Mouse (Mus musculus): ENCODE data around the gene Bsdc1. TPM values are rescaled to one million over a fixed set of nuclear protein-coding genes. Genes with fewer than 3 reads are reported as not detected.

Gene Bsdc1
- polyA plus RNA-seq, 1 experiment: 35.7 TPM

DNA sequence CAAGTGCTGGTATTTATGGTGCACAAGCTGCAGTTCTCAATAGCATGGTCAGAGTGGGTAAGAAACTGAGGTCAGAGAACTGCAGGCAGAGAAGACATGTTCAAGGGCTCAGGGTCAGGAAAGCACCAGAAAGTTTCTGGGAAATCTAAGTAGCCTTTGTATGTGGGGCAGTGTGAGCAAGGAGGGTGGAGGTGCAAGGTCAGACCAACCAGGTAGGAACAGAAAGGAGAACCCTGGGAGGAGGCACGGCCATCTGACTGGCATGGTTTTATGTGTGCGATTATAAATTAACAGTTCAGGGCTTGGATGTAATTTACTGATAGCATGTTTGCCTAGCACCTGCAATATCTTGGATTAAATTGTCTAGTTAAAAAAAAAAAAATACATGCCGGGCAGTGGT is 1.7 kb upstream of the Bsdc1 start:
- Histone ChIP-seq H3K27ac (replicated peaks; ENCODE audit: low read depth, low read length) (no peak overlapping the region), H3K4me1 (ENCODE audit: control insufficient read depth, insufficient read depth, insufficient read length, low read length) (peaks cover 5% of the 10 kb centered on the region), H3K4me3 (ENCODE audit: insufficient read depth, low read depth, low read length) (no peak overlapping the region)

DNA sequence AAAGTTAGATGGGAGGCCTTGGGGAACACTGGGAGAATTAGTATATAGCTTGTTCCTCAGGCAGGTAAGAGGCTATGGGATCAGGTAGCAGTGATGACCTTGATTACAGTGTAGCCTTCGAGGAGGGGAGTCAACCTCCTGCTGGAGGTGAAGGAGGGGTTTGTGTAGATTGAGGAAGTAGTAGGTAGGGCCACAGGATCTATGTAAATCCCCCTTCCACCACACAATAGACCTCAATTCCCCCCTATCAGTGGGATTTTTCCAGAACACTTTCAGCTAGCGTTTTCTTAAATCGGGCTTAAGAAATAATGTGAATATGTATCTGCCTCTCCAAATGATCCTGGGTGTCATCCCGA is 576 bp upstream of the Bsdc1 start:
- Histone ChIP-seq H3K4me1 (ENCODE audit: control insufficient read depth, insufficient read depth, insufficient read length, low read length) (peaks cover 5% of the 10 kb centered on the region), H3K4me3 (ENCODE audit: insufficient read depth, low read depth, low read length) (peak overlapping the region; percentile 56), H3K27ac (replicated peaks; ENCODE audit: low read depth, low read length) (peak overlapping the region; percentile 8)

DNA sequence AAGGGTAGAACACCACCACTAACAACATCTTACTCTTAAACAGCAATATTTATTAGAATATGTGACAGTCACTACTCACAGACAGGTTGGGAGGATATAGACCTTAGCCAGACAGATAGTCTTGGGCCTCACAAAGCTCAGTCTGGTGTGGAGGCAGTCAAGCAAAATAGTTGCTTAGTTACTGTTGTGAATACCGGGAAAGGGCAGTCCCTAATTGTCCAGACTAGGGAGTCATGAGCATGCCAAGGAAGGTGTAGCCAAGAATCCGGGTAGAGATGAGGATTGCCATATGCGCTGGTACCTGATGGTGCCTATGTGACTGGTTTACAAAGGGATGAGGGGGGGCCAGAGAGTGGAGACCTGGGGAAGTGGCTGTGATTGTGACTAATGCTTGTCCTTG is 737 bp downstream of the Bsdc1 start:
- peak overlapping the region; percentile 79 for H3K4me3 ChIP-seq (ENCODE audit: insufficient read depth, low read depth, low read length)
- H3K27ac ChIP-seq (replicated peaks; ENCODE audit: low read depth, low read length): peak overlapping the region; percentile 87
- H3K4me1 ChIP-seq (ENCODE audit: control insufficient read depth, insufficient read depth, insufficient read length, low read length): peaks cover 5% of the 10 kb centered on the region

DNA sequence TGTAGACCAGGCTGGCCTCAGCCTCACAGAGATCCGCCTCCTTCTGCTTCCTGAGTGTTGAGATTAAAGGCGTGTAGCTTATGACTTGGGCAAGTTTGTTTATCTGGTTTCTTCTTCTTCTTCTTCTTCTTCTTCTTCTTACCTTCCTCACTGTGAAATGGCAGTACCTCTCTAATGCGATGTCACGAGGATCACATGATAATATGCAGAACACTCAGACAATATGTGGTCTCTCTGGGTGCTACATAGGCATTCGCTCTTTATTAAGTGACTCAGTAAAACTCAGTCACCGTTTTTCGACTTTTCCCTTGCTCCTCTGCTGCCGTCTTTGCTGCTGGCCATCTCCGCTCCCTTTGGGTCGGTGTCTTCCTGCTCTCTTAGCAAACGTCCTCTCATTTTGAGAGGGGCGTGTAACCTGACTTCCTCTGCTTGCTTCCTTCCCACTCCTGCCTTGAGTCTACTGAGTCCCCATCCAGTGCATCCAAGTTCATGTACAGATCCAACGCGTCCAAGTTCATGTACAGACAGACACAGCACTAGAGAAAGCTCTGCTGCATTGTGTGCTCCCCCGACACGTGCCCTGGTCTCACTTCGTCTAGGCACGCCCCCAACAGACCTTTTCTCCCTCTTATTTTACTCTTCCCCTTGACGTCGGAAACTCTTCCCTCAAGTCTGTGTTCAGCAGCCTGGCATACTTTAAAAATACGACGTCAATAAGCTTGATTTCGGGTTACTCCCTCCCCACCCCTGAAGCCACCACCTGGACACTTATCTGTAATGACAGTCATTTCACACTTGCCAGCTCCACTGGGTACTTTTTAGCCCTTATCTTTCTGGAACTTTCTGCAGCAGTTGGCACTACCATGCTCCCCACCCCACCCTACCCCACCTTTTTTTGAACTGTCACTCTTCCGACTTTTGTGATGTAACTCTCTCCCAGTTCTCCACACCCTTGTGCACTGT is 2.0 kb downstream of the Bsdc1 start:
- H3K27ac ChIP-seq (replicated peaks; ENCODE audit: low read depth, low read length): no peak overlapping the region
- peaks cover 5% of the 10 kb centered on the region for H3K4me1 ChIP-seq (ENCODE audit: control insufficient read depth, insufficient read depth, insufficient read length, low read length)
- 0 out of 2 replicates have a peak overlapping the region, but pooled peaks have one; percentile 79 for H3K4me3 ChIP-seq (ENCODE audit: insufficient read depth, low read depth, low read length)

DNA sequence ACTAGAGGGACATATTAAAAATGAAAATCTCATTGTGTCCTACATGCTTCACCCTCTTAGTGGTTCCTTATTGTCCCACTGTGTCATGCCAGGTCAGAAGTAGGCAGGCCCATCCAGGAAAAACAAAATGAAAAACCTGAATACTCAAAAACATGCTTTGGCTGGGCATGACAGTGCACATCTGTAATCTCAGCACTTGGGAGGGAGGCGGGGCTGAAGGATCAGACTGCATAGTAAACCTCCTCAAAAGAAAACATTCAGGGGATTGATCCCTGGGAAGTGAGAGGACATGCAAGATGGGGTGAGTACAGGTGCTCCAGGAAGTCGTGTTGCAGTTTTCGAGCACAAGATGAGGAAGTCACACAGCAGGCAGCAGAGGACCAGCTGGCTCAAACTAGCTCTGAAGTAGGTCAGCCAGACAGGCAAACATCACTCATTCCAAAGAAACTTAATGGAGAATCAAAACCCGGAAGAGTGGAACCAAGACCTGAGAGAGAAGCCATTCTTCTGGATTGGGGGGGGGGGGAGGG is 3.0 kb downstream of the Bsdc1 start:
- Histone ChIP-seq H3K4me3 (ENCODE audit: insufficient read depth, low read depth, low read length) (no peak overlapping the region), H3K27ac (replicated peaks; ENCODE audit: low read depth, low read length) (no peak overlapping the region), H3K4me1 (ENCODE audit: control insufficient read depth, insufficient read depth, insufficient read length, low read length) (peaks cover 5% of the 10 kb centered on the region)

DNA sequence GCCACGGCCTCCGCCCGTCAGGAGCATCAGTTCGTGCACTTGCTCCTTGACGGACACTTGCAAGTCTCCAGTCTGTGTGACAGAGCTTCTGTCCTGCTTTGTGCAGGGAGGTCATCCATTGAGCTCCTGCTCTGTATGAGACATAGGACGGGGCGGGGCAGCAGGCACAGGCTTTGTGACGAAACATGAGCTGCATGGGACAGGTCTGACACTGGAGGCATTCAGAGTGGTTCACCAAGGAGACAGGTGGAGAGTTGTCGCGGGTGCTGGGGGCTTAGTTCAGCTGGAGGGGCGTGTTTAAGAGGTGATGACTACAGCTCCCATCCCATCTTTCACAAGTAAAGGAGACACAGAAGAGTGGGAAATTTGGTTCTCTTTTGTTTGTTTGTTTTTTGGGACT is 14.7 kb downstream of the Bsdc1 start:
- H3K27ac ChIP-seq (replicated peaks; ENCODE audit: low read depth, low read length): no peak overlapping the region
- no peak overlapping the region for H3K4me3 ChIP-seq (ENCODE audit: insufficient read depth, low read depth, low read length)
- no peaks in the 10 kb centered on the region for H3K4me1 ChIP-seq (ENCODE audit: control insufficient read depth, insufficient read depth, insufficient read length, low read length)

DNA sequence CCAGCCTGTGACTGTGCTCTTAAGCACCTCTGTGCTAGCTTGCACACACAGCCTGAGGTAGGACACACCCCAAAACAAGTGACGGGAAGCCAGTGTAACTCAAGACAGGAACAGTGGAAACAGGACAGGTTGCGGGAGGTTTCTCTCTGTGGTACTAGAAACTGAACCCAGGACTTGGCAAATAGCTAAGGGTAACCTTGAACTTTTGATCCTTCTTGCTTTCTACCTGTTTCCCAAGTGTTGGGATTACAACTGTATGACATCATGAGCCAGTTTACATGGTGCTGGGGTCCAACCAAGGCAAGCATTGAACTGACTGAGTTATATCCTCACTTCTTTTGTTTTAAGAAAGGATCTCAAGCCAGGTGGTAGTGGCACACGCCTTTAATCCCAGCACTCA is 18.5 kb downstream of the Bsdc1 start:
- Histone ChIP-seq H3K4me3 (ENCODE audit: insufficient read depth, low read depth, low read length) (no peak overlapping the region), H3K4me1 (ENCODE audit: control insufficient read depth, insufficient read depth, insufficient read length, low read length) (no peaks in the 10 kb centered on the region), H3K27ac (replicated peaks; ENCODE audit: low read depth, low read length) (no peak overlapping the region)

DNA sequence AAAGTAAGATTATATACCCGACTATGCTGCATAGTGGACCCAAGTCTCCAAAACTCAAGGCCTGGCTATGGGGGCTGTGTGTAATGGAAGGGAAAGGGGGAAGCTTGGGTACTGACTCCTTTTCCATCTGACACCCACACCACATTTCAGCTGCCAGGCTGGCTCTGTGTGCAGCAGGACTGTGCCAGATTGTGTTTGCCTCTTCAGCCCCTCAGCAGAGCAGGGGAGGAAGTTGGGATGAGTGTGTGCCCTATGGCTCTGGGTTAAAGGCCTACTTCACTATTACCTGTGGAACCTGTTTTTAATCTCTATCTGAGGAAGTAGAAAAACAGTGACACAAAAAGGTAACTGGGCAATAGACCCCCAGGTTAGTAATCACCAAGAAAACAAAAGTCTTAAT is 19.7 kb downstream of the Bsdc1 start:
- Histone ChIP-seq H3K4me1 (ENCODE audit: control insufficient read depth, insufficient read depth, insufficient read length, low read length) (no peaks in the 10 kb centered on the region), H3K4me3 (ENCODE audit: insufficient read depth, low read depth, low read length) (no peak overlapping the region), H3K27ac (replicated peaks; ENCODE audit: low read depth, low read length) (no peak overlapping the region)

DNA sequence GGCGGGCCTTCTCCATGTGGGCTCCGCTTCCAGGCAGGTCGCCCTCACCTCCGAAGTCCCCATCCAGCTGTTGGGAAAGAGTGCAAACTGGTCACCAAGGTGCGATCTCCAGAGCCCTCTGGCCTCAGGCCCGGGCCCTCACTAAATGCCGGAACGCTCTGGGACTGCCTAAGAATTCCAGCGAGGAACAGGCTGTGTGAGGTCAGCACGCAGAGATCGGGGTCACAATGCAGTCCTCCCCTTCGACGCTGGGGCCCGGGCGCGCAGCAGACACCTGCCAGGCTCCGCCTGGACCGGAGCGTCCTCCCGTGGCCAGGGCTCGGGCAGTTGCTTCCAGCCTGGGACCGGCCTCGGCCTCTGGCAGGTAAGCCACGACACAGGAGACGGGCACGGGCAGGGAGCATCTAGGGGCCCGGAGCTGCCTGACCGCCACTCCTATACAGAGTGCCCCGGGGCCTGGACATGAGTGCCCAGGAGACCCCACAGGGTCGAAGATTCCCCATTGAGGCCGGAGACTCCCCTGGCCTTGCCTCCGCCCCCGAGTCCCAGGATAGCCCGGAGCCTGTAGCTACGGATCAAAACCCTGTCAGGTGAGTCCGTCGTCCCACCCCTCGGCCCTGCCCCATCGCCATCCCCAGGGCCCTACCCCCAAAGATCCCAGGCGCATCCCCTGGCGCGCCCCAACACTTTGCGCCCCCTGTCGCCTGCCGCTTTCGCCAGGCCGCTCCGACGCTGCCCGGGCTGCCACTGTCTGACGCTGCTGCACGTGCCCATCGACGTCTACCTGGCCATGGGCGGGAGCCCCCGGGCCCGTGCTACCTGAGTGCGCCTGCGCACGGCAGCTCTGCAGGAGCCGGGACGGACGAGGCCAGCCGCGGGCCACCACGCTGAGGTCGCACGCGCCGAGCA is 29.8 kb downstream of the Bsdc1 start, which contains the start of the genes Tssk3 and Fam229a:
Gene Tssk3, minus strand, starts transcription at position 51 of the 909 bp plus-strand sequence.
Gene Fam229a, plus strand, starts transcription at position 219 of the 909 bp plus-strand sequence.
- Histone ChIP-seq H3K4me1 (ENCODE audit: control insufficient read depth, insufficient read depth, insufficient read length, low read length) (no peaks in the 10 kb centered on the region; the same call in none of the 2 replicates), H3K4me3 (ENCODE audit: insufficient read depth, low read depth, low read length) (peak within 1 kb of the TSS; percentile 29; the same call in 1 of the 2 replicates), H3K27ac (replicated peaks; ENCODE audit: low read depth, low read length) (no peak within 1 kb of the TSS)

DNA sequence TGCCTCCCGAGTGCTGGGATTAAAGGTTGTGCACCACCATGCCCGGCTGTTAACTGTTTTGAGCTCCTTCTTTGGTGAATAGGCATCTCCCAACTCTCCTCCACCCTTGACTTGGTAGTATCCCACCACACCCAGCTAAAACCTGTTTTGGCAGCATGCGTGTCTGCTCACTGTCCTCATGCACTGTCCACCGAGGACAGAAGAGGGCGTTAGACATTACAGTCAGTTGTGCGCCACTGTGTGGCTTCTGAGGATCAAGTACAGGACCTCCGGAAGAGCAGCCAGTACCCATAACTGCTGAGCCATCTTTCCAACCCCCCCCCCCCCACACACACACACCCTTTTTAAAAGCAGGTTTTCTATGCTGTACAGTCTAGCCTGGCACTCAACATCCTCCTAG is 33.3 kb downstream of the Bsdc1 start:
- H3K27ac ChIP-seq (replicated peaks; ENCODE audit: low read depth, low read length): no peak overlapping the region
- no peak overlapping the region for H3K4me3 ChIP-seq (ENCODE audit: insufficient read depth, low read depth, low read length)
- no peaks in the 10 kb centered on the region; the same call in none of the 2 replicates for H3K4me1 ChIP-seq (ENCODE audit: control insufficient read depth, insufficient read depth, insufficient read length, low read length)

DNA sequence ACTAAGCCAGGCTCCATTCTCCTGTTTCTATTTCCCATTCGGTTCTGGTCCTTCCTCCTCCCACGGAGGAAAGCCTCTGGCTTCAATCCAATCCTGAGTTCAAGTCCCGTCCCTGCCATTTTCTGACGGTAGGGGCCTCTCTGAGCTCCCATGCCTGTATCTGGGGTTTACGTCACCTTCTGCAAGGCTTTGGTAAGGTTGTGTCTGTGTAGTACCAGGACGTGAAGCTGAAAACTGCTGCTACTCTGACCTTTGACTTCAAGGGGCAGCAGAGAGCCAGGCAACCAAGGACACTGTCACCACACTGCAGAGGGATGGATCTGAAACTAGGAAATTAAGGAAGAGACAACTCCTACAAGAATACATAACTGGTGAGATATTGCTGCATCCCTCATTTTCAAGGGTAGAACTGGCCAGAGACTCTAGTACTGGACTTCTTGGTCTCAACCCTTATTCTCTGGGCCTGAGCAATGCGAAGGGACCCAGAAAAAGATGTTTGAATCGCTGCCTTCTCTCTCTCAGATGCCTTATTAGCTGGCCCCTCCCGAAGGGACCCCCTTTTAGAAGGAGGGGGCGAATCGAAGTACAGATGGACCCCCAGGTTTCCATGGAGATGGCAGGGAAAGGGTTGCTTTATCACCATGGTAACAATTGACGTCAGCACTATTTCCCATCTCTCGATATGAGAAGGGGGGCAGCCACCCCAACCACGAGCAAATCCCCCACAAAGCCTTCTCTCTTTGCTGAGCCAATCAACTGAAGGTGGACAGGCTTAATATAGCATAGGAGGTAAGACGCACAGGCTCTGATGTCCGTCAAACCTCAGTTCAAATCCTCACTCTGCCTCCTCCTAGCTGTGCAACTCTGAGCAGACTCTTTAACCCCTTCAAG is 34.5 kb downstream of the Bsdc1 start:
- H3K4me1 ChIP-seq (ENCODE audit: control insufficient read depth, insufficient read depth, insufficient read length, low read length): peaks cover 3% of the 10 kb centered on the region
- H3K4me3 ChIP-seq (ENCODE audit: insufficient read depth, low read depth, low read length): 0 out of 2 replicates have a peak overlapping the region, but pooled peaks have one; percentile 8
- peak overlapping the region; percentile 53 for H3K27ac ChIP-seq (replicated peaks; ENCODE audit: low read depth, low read length)

DNA sequence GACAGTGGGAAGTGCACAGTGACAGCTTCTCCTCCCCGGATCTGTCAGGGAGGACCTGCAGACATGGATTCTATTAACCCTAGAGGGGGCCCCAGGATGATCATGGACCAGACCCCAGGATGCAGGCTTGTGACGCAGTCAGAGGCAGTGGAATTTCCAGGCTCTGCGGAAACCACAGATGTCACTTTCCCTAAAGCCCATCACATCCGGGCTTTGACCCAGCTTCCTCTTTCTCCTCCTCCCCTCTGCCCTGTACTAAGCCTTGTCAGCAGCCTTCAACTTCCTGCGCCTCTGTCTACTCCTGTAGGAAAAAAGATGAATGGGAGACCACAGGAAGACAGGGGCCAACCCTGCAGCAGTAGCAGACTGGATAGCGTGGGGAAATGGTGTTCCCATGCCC is 35.2 kb downstream of the Bsdc1 start:
- Histone ChIP-seq H3K4me3 (ENCODE audit: insufficient read depth, low read depth, low read length) (0 out of 2 replicates have a peak overlapping the region, but pooled peaks have one; percentile 8), H3K27ac (replicated peaks; ENCODE audit: low read depth, low read length) (peak overlapping the region; percentile 70), H3K4me1 (ENCODE audit: control insufficient read depth, insufficient read depth, insufficient read length, low read length) (peaks cover 3% of the 10 kb centered on the region; the same call in 1 of the 2 replicates)

DNA sequence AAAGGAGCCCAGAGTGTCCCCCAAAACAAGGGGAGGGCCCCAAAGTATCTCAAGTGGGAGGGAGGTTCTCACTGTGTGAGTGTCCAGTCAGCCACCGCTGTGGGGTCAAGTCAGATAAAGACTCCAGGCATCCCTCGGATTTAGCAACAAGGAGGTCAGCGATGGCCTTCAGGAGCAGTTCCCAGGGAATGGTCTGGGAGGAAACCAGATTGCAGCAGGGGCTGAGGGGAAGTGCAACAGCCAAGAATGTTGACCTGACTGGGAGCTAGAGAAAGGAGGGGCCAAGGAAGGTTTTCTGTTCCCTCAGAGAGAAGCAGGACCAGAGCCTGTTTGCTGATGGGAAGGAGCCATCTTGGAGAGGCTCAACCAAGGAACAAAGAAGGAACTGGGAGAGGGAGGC is 37.6 kb downstream of the Bsdc1 start:
- Histone ChIP-seq H3K27ac (replicated peaks; ENCODE audit: low read depth, low read length) (no peak overlapping the region), H3K4me1 (ENCODE audit: control insufficient read depth, insufficient read depth, insufficient read length, low read length) (peaks cover 6% of the 10 kb centered on the region; the same call in 1 of the 2 replicates)

DNA sequence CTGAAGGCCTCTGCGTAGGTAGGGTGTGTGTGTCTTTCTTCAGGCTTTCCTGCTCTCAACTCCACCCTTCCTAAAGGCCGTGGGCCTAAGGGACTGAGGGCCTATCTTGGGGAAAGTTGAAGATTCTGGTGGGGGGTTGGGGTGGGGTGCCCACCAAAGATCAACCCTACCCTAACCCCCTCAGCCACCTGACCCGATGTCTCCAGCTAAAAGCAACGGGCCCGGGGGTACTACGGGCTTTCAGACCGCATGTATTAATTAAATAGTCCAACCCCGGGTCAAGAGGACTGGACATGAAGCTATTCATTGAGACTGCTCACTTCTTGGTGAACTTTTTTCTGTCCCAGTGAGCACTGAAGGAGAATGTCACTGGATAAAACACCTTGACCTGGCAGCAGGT is 38.6 kb downstream of the Bsdc1 start:
- Histone ChIP-seq H3K27ac (replicated peaks; ENCODE audit: low read depth, low read length) (peak overlapping the region; percentile 90), H3K4me3 (ENCODE audit: insufficient read depth, low read depth, low read length) (peak overlapping the region; percentile 82), H3K4me1 (ENCODE audit: control insufficient read depth, insufficient read depth, insufficient read length, low read length) (peaks cover 6% of the 10 kb centered on the region; the same call in 1 of the 2 replicates)

More for the DNA sequence above, 37.6 kb downstream of the Bsdc1 start:
- H3K4me3 ChIP-seq (ENCODE audit: insufficient read depth, low read depth, low read length): no peak overlapping the region
